Mouse (Mus musculus) liver, embryonic 16.5 days (tissue): ENCODE measurements at regions not wholly inside any gene's neighbourhood (a gene's known extent, or its start where the extent isn't known, plus 50 kb on each side); places are given as distances from the start of the nearest gene placed in this dataset.

Experiments used
- ATAC-seq: fragments of 200-750 bp; cut with Nextera tagmentation; 2 replicates; pipeline ENCODE4 v1.8.0; 2017; ENCODE audit warnings: low read depth, mild to moderate bottlenecking, moderate number of reproducible peaks, moderate library complexity
- H3K27ac ChIP-seq: fragments of 300-500 bp; sonication (generic); 2 replicates; pipeline ENCODE4 v1.5.1; 2014; ENCODE audit warnings: mild to moderate bottlenecking, low read length
- H3K27me3 ChIP-seq: fragments of 300-500 bp; sonication (generic); 2 replicates; pipeline ENCODE4 v1.6.1; 2014; ENCODE audit warnings: low read depth, low read length, mixed read lengths; ENCODE audit not compliant: control insufficient read depth, insufficient read depth
- H3K36me3 ChIP-seq: fragments of 300-500 bp; sonication (generic); 2 replicates; pipeline ENCODE4 v1.6.1; 2014; ENCODE audit warnings: mild to moderate bottlenecking; ENCODE audit not compliant: control insufficient read depth, insufficient read depth
- H3K4me1 ChIP-seq: fragments of 300-500 bp; sonication (generic); 2 replicates; pipeline ENCODE4 v1.6.1; 2014; ENCODE audit warnings: low read depth, low read length, mixed read lengths; ENCODE audit not compliant: control insufficient read depth
- H3K4me2 ChIP-seq: fragments of 300-500 bp; sonication (generic); 2 replicates; pipeline ENCODE4 v1.6.1; 2014; ENCODE audit warnings: low read depth, low read length, mixed read lengths
- H3K4me3 ChIP-seq: fragments of 300-500 bp; sonication (generic); 2 replicates; pipeline ENCODE4 v1.5.1; 2014; ENCODE audit warnings: low read depth, mild to moderate bottlenecking, low read length
- H3K9ac ChIP-seq: fragments of 300-500 bp; sonication (generic); 2 replicates; pipeline ENCODE4 v1.6.1; 2014; ENCODE audit warnings: low read depth, low read length
- H3K9me3 ChIP-seq: fragments of 300-500 bp; sonication (generic); replicated peaks from 2 replicates; pipeline ENCODE4 v1.6.1; 2016; ENCODE audit warnings: low read length; ENCODE audit not compliant: control insufficient read depth
- WGBS: fragments of 180-500 bp; shearing (Covaris S2); extraction: QIAGEN DNeasy Blood & Tissue Kit; methylation state at CpG from one replicate; pipeline ENCODE4 v1.1.7; 2014; ENCODE audit not compliant: insufficient replicate concordance; 5-methylcytosine and 5-hydroxymethylcytosine counted together

- no peaks in the 10 kb centered on the region for H3K4me1 ChIP-seq
- H3K4me2 ChIP-seq: no peak overlapping the region
- H3K27ac ChIP-seq: no peak overlapping the region
- no peaks in the 10 kb centered on the region for H3K9me3 ChIP-seq
- ATAC-seq: no peak
- no peaks in the 10 kb centered on the region for H3K27me3 ChIP-seq
- WGBS: 52% methylated on average over 2 of the region's 2 CpGs
- H3K4me3 ChIP-seq: no peak overlapping the region
- H3K36me3 ChIP-seq: no peaks in the 10 kb centered on the region
- no peak overlapping the region for H3K9ac ChIP-seq
Measured at GRCm38 (mm10) chr11:110588280-110588679, 189.4 kb downstream of the Map2k6 start.

GRCm38 (mm10) chr11:110595266-110595862 is 196.4 kb downstream of the Map2k6 start:
- no peaks in the 10 kb centered on the region for H3K4me1 ChIP-seq
- WGBS: 63% methylated on average over 7 of the region's 7 CpGs

GRCm38 (mm10) chr11:110605041-110605882 is 206.3 kb downstream of the Map2k6 start:
- Histone ChIP-seq H3K4me1 (no peaks in the 10 kb centered on the region), H3K9me3 (no peaks in the 10 kb centered on the region), H3K36me3 (no peaks in the 10 kb centered on the region), H3K27me3 (no peaks in the 10 kb centered on the region), H3K27ac (no peak overlapping the region), H3K4me2 (no peak overlapping the region), H3K9ac (no peak overlapping the region), H3K4me3 (no peak overlapping the region)
- no peak for ATAC-seq
- 57% methylated on average over 10 of the region's 10 CpGs for WGBS

More at GRCm38 (mm10) chr11:110595266-110595862, 196.4 kb downstream of the Map2k6 start:
- no peak for ATAC-seq
- Histone ChIP-seq H3K27me3 (no peaks in the 10 kb centered on the region), H3K36me3 (no peaks in the 10 kb centered on the region), H3K4me2 (no peak overlapping the region), H3K27ac (no peak overlapping the region), H3K4me3 (no peak overlapping the region), H3K9ac (no peak overlapping the region), H3K9me3 (no peaks in the 10 kb centered on the region)

GRCm38 (mm10) chr11:110609276-110609675 is 210.4 kb downstream of the Map2k6 start:
- Histone ChIP-seq H3K9ac (no peak overlapping the region), H3K4me1 (no peaks in the 10 kb centered on the region), H3K4me2 (no peak overlapping the region), H3K4me3 (no peak overlapping the region), H3K36me3 (no peaks in the 10 kb centered on the region), H3K27me3 (no peaks in the 10 kb centered on the region), H3K9me3 (no peaks in the 10 kb centered on the region), H3K27ac (no peak overlapping the region)
- ATAC-seq: no peak
- WGBS: 50% methylated on average over 2 of the region's 2 CpGs

GRCm38 (mm10) chr11:110610831-110611230 is 211.9 kb downstream of the Map2k6 start:
- Histone ChIP-seq H3K9me3 (no peaks in the 10 kb centered on the region), H3K27ac (no peak overlapping the region), H3K4me3 (no peak overlapping the region), H3K9ac (no peak overlapping the region), H3K4me1 (no peaks in the 10 kb centered on the region), H3K4me2 (no peak overlapping the region), H3K36me3 (no peaks in the 10 kb centered on the region), H3K27me3 (no peaks in the 10 kb centered on the region)
- ATAC-seq: no peak
- 46% methylated on average over 7 of the region's 7 CpGs for WGBS

- Histone ChIP-seq H3K4me3 (no peak overlapping the region), H3K36me3 (no peaks in the 10 kb centered on the region), H3K27me3 (no peaks in the 10 kb centered on the region), H3K27ac (no peak overlapping the region), H3K9ac (no peak overlapping the region), H3K9me3 (no peaks in the 10 kb centered on the region), H3K4me2 (no peak overlapping the region), H3K4me1 (no peaks in the 10 kb centered on the region)
- no peak for ATAC-seq
- WGBS: 54% methylated on average over 6 of the region's 6 CpGs
Measured at GRCm38 (mm10) chr11:110632001-110632400, 233.1 kb downstream of the Map2k6 start.

GRCm38 (mm10) chr11:110633351-110633750 is 234.4 kb downstream of the Map2k6 start:
- Histone ChIP-seq H3K4me1 (no peaks in the 10 kb centered on the region), H3K4me3 (no peak overlapping the region), H3K9ac (no peak overlapping the region), H3K36me3 (no peaks in the 10 kb centered on the region), H3K9me3 (no peaks in the 10 kb centered on the region), H3K4me2 (no peak overlapping the region), H3K27me3 (no peaks in the 10 kb centered on the region), H3K27ac (no peak overlapping the region)
- no peak for ATAC-seq
- 57% methylated on average over 5 of the region's 5 CpGs for WGBS

GRCm38 (mm10) chr11:110642485-110642884 is 243.6 kb downstream of the Map2k6 start:
- no peak for ATAC-seq
- H3K4me3 ChIP-seq: no peak overlapping the region
- no peak overlapping the region for H3K27ac ChIP-seq
- no peak overlapping the region for H3K4me2 ChIP-seq
- H3K9me3 ChIP-seq: no peaks in the 10 kb centered on the region
- WGBS: 13% methylated on average over 13 of the region's 13 CpGs
- no peaks in the 10 kb centered on the region for H3K4me1 ChIP-seq
- no peaks in the 10 kb centered on the region for H3K27me3 ChIP-seq
- H3K36me3 ChIP-seq: no peaks in the 10 kb centered on the region
- H3K9ac ChIP-seq: no peak overlapping the region

GRCm38 (mm10) chr11:110649575-110650210 is 250.8 kb downstream of the Map2k6 start:
- H3K4me1 ChIP-seq: no peaks in the 10 kb centered on the region
- WGBS: 68% methylated on average over 7 of the region's 7 CpGs
- no peak overlapping the region for H3K4me3 ChIP-seq
- no peaks in the 10 kb centered on the region for H3K27me3 ChIP-seq
- H3K27ac ChIP-seq: no peak overlapping the region
- no peak for ATAC-seq
- no peak overlapping the region for H3K4me2 ChIP-seq
- no peak overlapping the region for H3K9ac ChIP-seq
- H3K9me3 ChIP-seq: no peaks in the 10 kb centered on the region
- H3K36me3 ChIP-seq: no peaks in the 10 kb centered on the region
